Mouse (Mus musculus): ENCODE measurements around the gene Gpr61.

- no peak for TF ChIP-seq EP300 (IDR thresholded peaks at IDR 0.05; ENCODE audit: low read depth)
- no peak for TF ChIP-seq CTCF (IDR thresholded peaks at IDR 0.05; ENCODE audit: low read depth)
Measured at GRCm38 (mm10) chr3:108167499-108167898, 12.8 kb upstream of the Gpr61 start.
